Mouse (Mus musculus): ENCODE results near the gene Ryr1. TPM values are rescaled to one million over a fixed set of nuclear protein-coding genes. Genes with fewer than 3 reads are reported as not detected.

The Ryr1 gene
- polyA plus RNA-seq, 1 experiment from 2014 or later: 0.58 TPM

- H3K27ac ChIP-seq (ENCODE audit: low read length): no peak overlapping the region
- H3K4me3 ChIP-seq (ENCODE audit: low read length): no peak overlapping the region
- no peak for ATAC-seq (ENCODE audit: low read depth)
- H3K36me3 ChIP-seq (ENCODE audit: control insufficient read depth, insufficient read depth, low read length): no peaks in the 10 kb centered on the region
- H3K4me1 ChIP-seq (replicated peaks; ENCODE audit: control insufficient read depth, insufficient read depth, low read length): no peaks in the 10 kb centered on the region
- no peaks in the 10 kb centered on the region for H3K27me3 ChIP-seq (ENCODE audit: control insufficient read depth, insufficient read depth, low read depth, low read length)
- 65% methylated on average over 6 of the region's 6 CpGs for WGBS
- H3K4me2 ChIP-seq (ENCODE audit: low read depth, low read length): no peak overlapping the region
- no peaks in the 10 kb centered on the region for H3K9me3 ChIP-seq (ENCODE audit: control insufficient read depth, low read length)
- H3K9ac ChIP-seq (ENCODE audit: low read length): no peak overlapping the region
Measured at GRCm38 (mm10) chr7:29088817-29089216, 36.2 kb downstream of the Ryr1 start.

GRCm38 (mm10) chr7:29086902-29087301, 38.1 kb downstream of the Ryr1 start:
- Histone ChIP-seq H3K27me3 (ENCODE audit: control insufficient read depth, insufficient read depth, low read depth, low read length) (no peaks in the 10 kb centered on the region), H3K9me3 (ENCODE audit: control insufficient read depth, low read length) (no peaks in the 10 kb centered on the region), H3K4me3 (ENCODE audit: low read length) (no peak overlapping the region), H3K36me3 (ENCODE audit: control insufficient read depth, insufficient read depth, low read length) (no peaks in the 10 kb centered on the region), H3K4me2 (ENCODE audit: low read depth, low read length) (no peak overlapping the region), H3K27ac (ENCODE audit: low read length) (no peak overlapping the region), H3K4me1 (replicated peaks; ENCODE audit: control insufficient read depth, insufficient read depth, low read length) (no peaks in the 10 kb centered on the region), H3K9ac (ENCODE audit: low read length) (no peak overlapping the region)
- WGBS: 89% methylated on average over 10 of the region's 10 CpGs
- ATAC-seq (ENCODE audit: low read depth): no peak

- Histone ChIP-seq H3K4me2 (ENCODE audit: low read depth, low read length) (no peak overlapping the region), H3K9ac (ENCODE audit: low read length) (no peak overlapping the region), H3K9me3 (ENCODE audit: control insufficient read depth, low read length) (no peaks in the 10 kb centered on the region), H3K4me1 (replicated peaks; ENCODE audit: control insufficient read depth, insufficient read depth, low read length) (no peaks in the 10 kb centered on the region), H3K4me3 (ENCODE audit: low read length) (no peak overlapping the region), H3K36me3 (ENCODE audit: control insufficient read depth, insufficient read depth, low read length) (no peaks in the 10 kb centered on the region), H3K27ac (ENCODE audit: low read length) (no peak overlapping the region), H3K27me3 (ENCODE audit: control insufficient read depth, insufficient read depth, low read depth, low read length) (no peaks in the 10 kb centered on the region)
- no peak for ATAC-seq (ENCODE audit: low read depth)
- WGBS: 87% methylated on average over 30 of the region's 30 CpGs
Measured at GRCm38 (mm10) chr7:29085981-29086380, 39.0 kb downstream of the Ryr1 start.

- H3K9ac ChIP-seq (ENCODE audit: low read length): no peak overlapping the region
- ATAC-seq (ENCODE audit: low read depth): no peak
- 81% methylated on average over 3 of the region's 3 CpGs for WGBS
- no peaks in the 10 kb centered on the region for H3K27me3 ChIP-seq (ENCODE audit: control insufficient read depth, insufficient read depth, low read depth, low read length)
- H3K4me2 ChIP-seq (ENCODE audit: low read depth, low read length): no peak overlapping the region
- no peaks in the 10 kb centered on the region for H3K4me1 ChIP-seq (replicated peaks; ENCODE audit: control insufficient read depth, insufficient read depth, low read length)
- H3K27ac ChIP-seq (ENCODE audit: low read length): no peak overlapping the region
- no peaks in the 10 kb centered on the region for H3K9me3 ChIP-seq (ENCODE audit: control insufficient read depth, low read length)
- H3K4me3 ChIP-seq (ENCODE audit: low read length): no peak overlapping the region
- H3K36me3 ChIP-seq (ENCODE audit: control insufficient read depth, insufficient read depth, low read length): no peaks in the 10 kb centered on the region
Measured at GRCm38 (mm10) chr7:29084411-29084810, 40.6 kb downstream of the Ryr1 start.

GRCm38 (mm10) chr7:29079419-29079950, 45.5 kb downstream of the Ryr1 start:
- ATAC-seq (ENCODE audit: low read depth): no peak
- Histone ChIP-seq H3K9me3 (ENCODE audit: control insufficient read depth, low read length) (no peaks in the 10 kb centered on the region), H3K27ac (ENCODE audit: low read length) (no peak overlapping the region), H3K9ac (ENCODE audit: low read length) (no peak overlapping the region), H3K4me1 (replicated peaks; ENCODE audit: control insufficient read depth, insufficient read depth, low read length) (no peaks in the 10 kb centered on the region), H3K4me3 (ENCODE audit: low read length) (no peak overlapping the region), H3K27me3 (ENCODE audit: control insufficient read depth, insufficient read depth, low read depth, low read length) (no peaks in the 10 kb centered on the region), H3K4me2 (ENCODE audit: low read depth, low read length) (no peak overlapping the region), H3K36me3 (ENCODE audit: control insufficient read depth, insufficient read depth, low read length) (no peaks in the 10 kb centered on the region)
- WGBS: 64% methylated on average over 12 of the region's 12 CpGs

GRCm38 (mm10) chr7:29076977-29077376, 48.0 kb downstream of the Ryr1 start:
- Histone ChIP-seq H3K4me3 (ENCODE audit: low read length) (no peak overlapping the region), H3K9ac (ENCODE audit: low read length) (no peak overlapping the region), H3K9me3 (ENCODE audit: control insufficient read depth, low read length) (no peaks in the 10 kb centered on the region), H3K4me2 (ENCODE audit: low read depth, low read length) (no peak overlapping the region), H3K4me1 (replicated peaks; ENCODE audit: control insufficient read depth, insufficient read depth, low read length) (no peaks in the 10 kb centered on the region), H3K36me3 (ENCODE audit: control insufficient read depth, insufficient read depth, low read length) (no peaks in the 10 kb centered on the region), H3K27ac (ENCODE audit: low read length) (no peak overlapping the region), H3K27me3 (ENCODE audit: control insufficient read depth, insufficient read depth, low read depth, low read length) (peaks cover 6% of the 10 kb centered on the region)
- 65% methylated on average over 9 of the region's 9 CpGs for WGBS
- no peak for ATAC-seq (ENCODE audit: low read depth)

GRCm38 (mm10) chr7:29075208-29075607, 49.8 kb downstream of the Ryr1 start:
- peaks cover 19% of the 10 kb centered on the region for H3K27me3 ChIP-seq (ENCODE audit: control insufficient read depth, insufficient read depth, low read depth, low read length)
- no peaks in the 10 kb centered on the region for H3K36me3 ChIP-seq (ENCODE audit: control insufficient read depth, insufficient read depth, low read length)
- no peak overlapping the region for H3K4me2 ChIP-seq (ENCODE audit: low read depth, low read length)
- H3K9ac ChIP-seq (ENCODE audit: low read length): no peak overlapping the region
- 68% methylated on average over 6 of the region's 6 CpGs for WGBS
- H3K9me3 ChIP-seq (ENCODE audit: control insufficient read depth, low read length): no peaks in the 10 kb centered on the region
- ATAC-seq (ENCODE audit: low read depth): no peak
- no peak overlapping the region for H3K4me3 ChIP-seq (ENCODE audit: low read length)
- H3K27ac ChIP-seq (ENCODE audit: low read length): no peak overlapping the region
- H3K4me1 ChIP-seq (replicated peaks; ENCODE audit: control insufficient read depth, insufficient read depth, low read length): no peaks in the 10 kb centered on the region; the same call in 1 of the 2 replicates

- Histone ChIP-seq H3K9me3 (ENCODE audit: control insufficient read depth, low read length) (no peaks in the 10 kb centered on the region), H3K4me3 (ENCODE audit: low read length) (no peak overlapping the region), H3K27ac (ENCODE audit: low read length) (no peak overlapping the region), H3K27me3 (ENCODE audit: control insufficient read depth, insufficient read depth, low read depth, low read length) (peaks cover 19% of the 10 kb centered on the region), H3K36me3 (ENCODE audit: control insufficient read depth, insufficient read depth, low read length) (no peaks in the 10 kb centered on the region), H3K9ac (ENCODE audit: low read length) (no peak overlapping the region), H3K4me2 (ENCODE audit: low read depth, low read length) (no peak overlapping the region), H3K4me1 (replicated peaks; ENCODE audit: control insufficient read depth, insufficient read depth, low read length) (no peaks in the 10 kb centered on the region; the same call in 1 of the 2 replicates)
- ATAC-seq (ENCODE audit: low read depth): no peak
- 42% methylated on average over 11 of the region's 11 CpGs for WGBS
Measured at GRCm38 (mm10) chr7:29072689-29073088, 52.3 kb downstream of the Ryr1 start.

- Histone ChIP-seq H3K4me2 (ENCODE audit: low read depth, low read length) (peak overlapping the region; percentile 43), H3K36me3 (ENCODE audit: control insufficient read depth, insufficient read depth, low read length) (no peaks in the 10 kb centered on the region), H3K27ac (ENCODE audit: low read length) (no peak overlapping the region), H3K9me3 (ENCODE audit: control insufficient read depth, low read length) (no peaks in the 10 kb centered on the region), H3K4me1 (replicated peaks; ENCODE audit: control insufficient read depth, insufficient read depth, low read length) (no peaks in the 10 kb centered on the region; the same call in 1 of the 2 replicates), H3K9ac (ENCODE audit: low read length) (no peak overlapping the region), H3K4me3 (ENCODE audit: low read length) (peak overlapping the region; percentile 19), H3K27me3 (ENCODE audit: control insufficient read depth, insufficient read depth, low read depth, low read length) (peaks cover 19% of the 10 kb centered on the region)
- 8% methylated on average over 42 of the region's 42 CpGs for WGBS
- ATAC-seq (ENCODE audit: low read depth): 0 out of 2 replicates have a peak, but pooled peaks have one; percentile 13
Measured at GRCm38 (mm10) chr7:29071169-29071891, 53.6 kb downstream of the Ryr1 start.
